9 mouse cellular contexts compared by ENCODE assay signal in the genomic region with DNA sequence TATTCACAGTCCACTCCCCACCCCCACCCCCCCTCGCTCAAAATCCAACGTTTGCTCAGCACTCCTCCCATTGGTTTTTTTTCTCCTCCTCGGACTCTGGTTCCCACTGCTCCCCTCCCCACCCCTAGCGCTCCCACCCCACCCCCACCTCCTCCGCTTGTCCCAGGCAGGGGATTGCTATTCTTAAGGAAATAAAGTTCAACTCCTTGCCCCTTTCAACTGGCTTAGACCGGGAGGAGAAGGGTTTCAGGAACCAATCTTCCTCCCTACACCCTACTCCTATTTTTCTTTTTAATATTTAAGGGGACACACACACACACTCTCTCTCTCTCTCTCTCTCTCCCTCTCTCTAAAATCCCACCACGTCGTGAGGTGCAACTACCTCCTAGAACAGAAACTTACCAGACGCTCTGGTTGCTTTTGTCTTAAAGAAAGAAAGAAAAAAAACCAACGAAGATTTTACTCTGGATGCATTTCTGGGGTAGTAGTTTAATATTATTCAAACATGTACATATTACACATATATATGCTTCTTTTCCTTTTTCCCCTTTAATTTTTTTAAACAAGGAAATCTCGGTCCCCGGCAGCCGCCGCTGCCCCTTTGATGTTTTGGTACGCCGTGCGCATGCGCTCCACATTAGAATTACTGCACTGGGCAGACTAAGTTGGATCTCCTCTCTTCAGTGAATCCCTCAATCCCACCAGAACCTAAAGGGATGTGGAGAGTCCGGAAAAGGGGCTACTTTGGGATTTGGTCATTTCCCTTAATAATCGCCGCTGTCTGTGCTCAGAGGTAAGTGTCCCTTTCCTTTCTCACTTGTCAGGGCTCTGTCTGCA. TPM values are rescaled to one million over a fixed set of nuclear protein-coding genes. Genes with fewer than 3 reads are reported as not detected.
DNase-seq lines count a peak whose midpoint lies in the region; ATAC-seq and TF ChIP-seq lines count a peak whose summit lies in the region.
"Had no signal": no experiment of that assay in that cellular context is flagged by ENCODE, and none has a peak within 500 bp of the region (broad histone marks: within the 10 kb centered on the region; RNA-seq: fewer than 3 reads in every experiment).

No protein-coding gene starts in this region.

- ATAC-seq in embryonic facial prominence, embryonic 14.5 days (ENCODE audit: low read depth): 0 out of 2 replicates have a peak, but pooled peaks have one; percentile 37
- peak; percentile 57 for ATAC-seq in midbrain, embryonic 13.5 days
- no peak for ATAC-seq in megakaryocyte-erythroid progenitor cell, adult 5-6 weeks (replicated peaks; ENCODE audit: low FRiP score, low TSS enrichment, poor library complexity, severe bottlenecking)

- in situ Hi-C loops in ES-E14 (cut with MboI; ENCODE audit: low sequenced_read_pairs in 2 of 2, unreplicated experiment in 2 of 2): no loop called here

- under 1% methylated on average over 21 of the region's 21 CpGs for WGBS in embryonic facial prominence, embryonic 14.5 days
- WGBS in hindbrain, embryonic 10.5 days: under 1% methylated on average over 21 of the region's 21 CpGs
- under 1% methylated on average over 21 of the region's 21 CpGs for WGBS in midbrain, embryonic 13.5 days

- DNase-seq in ES-E14 (ENCODE audit: low read depth, low spot score): peak; percentile 27
- DNase-seq in adrenal gland, postnatal 25 days: peak; percentile 66
- DNase-seq in embryonic facial prominence, embryonic 14.5 days (ENCODE audit: low spot score): peak; percentile 66
- peak; percentile 65 for DNase-seq in hindbrain, embryonic 10.5 days (ENCODE audit: low spot score)
- peak; percentile 34 to 56 for DNase-seq in left cerebral cortex, adult 8-10 months (ENCODE audit: low spot score in 2 of 2)
- peak; percentile 9 for DNase-seq in testis, postnatal 14 days (ENCODE audit: low spot score)

- no peak overlapping the region for H3K9ac ChIP-seq in ES-E14 (ENCODE audit: insufficient read depth, low read depth, low read length, poor library complexity, severe bottlenecking)
- H3K9ac ChIP-seq in embryonic facial prominence, embryonic 14.5 days (ENCODE audit: low read depth, low read length): peak overlapping the region; percentile 62
- H3K9ac ChIP-seq in midbrain, embryonic 13.5 days (replicated peaks): peak overlapping the region; percentile 75

- no peak overlapping the region for H3K27ac ChIP-seq in ES-E14 (ENCODE audit: insufficient read depth, low read depth, low read length, poor library complexity, severe bottlenecking)
- no peak overlapping the region for H3K27ac ChIP-seq in embryonic facial prominence, embryonic 14.5 days (replicated peaks; ENCODE audit: low read depth, low read length)
- peak overlapping the region; percentile 86 for H3K27ac ChIP-seq in hindbrain, embryonic 10.5 days
- H3K27ac ChIP-seq in midbrain, embryonic 13.5 days: peak overlapping the region; percentile 91

- no peaks in the 10 kb centered on the region for H3K9me3 ChIP-seq in ES-E14 (ENCODE audit: control insufficient read depth, insufficient read depth, low read depth, low read length)
- no peaks in the 10 kb centered on the region for H3K9me3 ChIP-seq in embryonic facial prominence, embryonic 14.5 days (ENCODE audit: control insufficient read depth, low read length)
- no peaks in the 10 kb centered on the region for H3K9me3 ChIP-seq in hindbrain, embryonic 10.5 days
- H3K9me3 ChIP-seq in midbrain, embryonic 13.5 days: no peaks in the 10 kb centered on the region

- no peaks in the 10 kb centered on the region; a peak in 1 of 4 replicates for H3K4me1 ChIP-seq in ES-E14 (ENCODE audit: control insufficient read depth in 2 of 2, insufficient read depth in 2 of 2, low read length in 2 of 2, poor library complexity in 1 of 2)
- no peaks in the 10 kb centered on the region for H3K4me1 ChIP-seq in embryonic facial prominence, embryonic 14.5 days (ENCODE audit: control insufficient read depth, insufficient read depth, low read length)
- H3K4me1 ChIP-seq in hindbrain, embryonic 10.5 days (replicated peaks): peaks cover 14% of the 10 kb centered on the region; the same call in 1 of the 2 replicates
- peaks cover 30% of the 10 kb centered on the region for H3K4me1 ChIP-seq in midbrain, embryonic 13.5 days (replicated peaks)

- no peaks in the 10 kb centered on the region for H3K36me3 ChIP-seq in ES-E14 (ENCODE audit: control insufficient read depth, insufficient read depth, low read length, poor library complexity, severe bottlenecking)
- H3K36me3 ChIP-seq in embryonic facial prominence, embryonic 14.5 days (ENCODE audit: control insufficient read depth, insufficient read depth, low read length): no peaks in the 10 kb centered on the region
- H3K36me3 ChIP-seq in hindbrain, embryonic 10.5 days: no peaks in the 10 kb centered on the region
- no peaks in the 10 kb centered on the region for H3K36me3 ChIP-seq in midbrain, embryonic 13.5 days

- peak overlapping the region; percentile 57 to 76 for H3K4me3 ChIP-seq in ES-E14 (ENCODE audit: insufficient read depth in 1 of 2, low read depth in 1 of 2, low read length in 2 of 2, poor library complexity in 1 of 2, severe bottlenecking in 1 of 2)
- H3K4me3 ChIP-seq in embryonic facial prominence, embryonic 14.5 days (ENCODE audit: low read depth, low read length): peak overlapping the region; percentile 45
- H3K4me3 ChIP-seq in hindbrain, embryonic 10.5 days: peak overlapping the region; percentile 68
- H3K4me3 ChIP-seq in midbrain, embryonic 13.5 days (replicated peaks): peak overlapping the region; percentile 63
- H3K4me3 ChIP-seq: erythroblast, embryonic 14.5 days had no signal

- H3K4me2 ChIP-seq in embryonic facial prominence, embryonic 14.5 days (ENCODE audit: low read depth, low read length): peak overlapping the region; percentile 82
- peak overlapping the region; percentile 72 for H3K4me2 ChIP-seq in midbrain, embryonic 13.5 days (replicated peaks)

- peaks cover 6% of the 10 kb centered on the region for H3K27me3 ChIP-seq in embryonic facial prominence, embryonic 14.5 days (replicated peaks; ENCODE audit: control insufficient read depth, insufficient read depth, low read length)
- H3K27me3 ChIP-seq in hindbrain, embryonic 10.5 days (ENCODE audit: insufficient read depth, poor library complexity, severe bottlenecking): peaks cover 8% of the 10 kb centered on the region; the same call in 1 of the 2 replicates
- H3K27me3 ChIP-seq in midbrain, embryonic 13.5 days: no peaks in the 10 kb centered on the region

TF ChIP-seq in ES-E14, 5 proteins besides CTCF, POLR2A, EP300 and RAD21:
- TF ChIP-seq CHD2 (IDR thresholded peaks at IDR 0.05; ENCODE audit: low read depth, low read length) (no peak), ZC3H11A (IDR thresholded peaks at IDR 0.05; ENCODE audit: borderline replicate concordance, low read depth, low read length) (no peak), MAFK (IDR thresholded peaks at IDR 0.05; ENCODE audit: insufficient read depth, low read depth, low read length) (no peak), ZNF384 (IDR thresholded peaks at IDR 0.05; ENCODE audit: low read depth, low read length) (no peak), HCFC1 (IDR thresholded peaks at IDR 0.05; ENCODE audit: borderline replicate concordance, insufficient read depth, low read length) (no peak)

RNA-seq across cellular contexts. Expression of gene Gabrb2, which starts 1.3 kb away (rescaled TPM):
- 0.05 and 0.13 TPM in 2 replicates for total RNA-seq in ES-E14 (2012; rRNA removed)
- total RNA-seq in adrenal gland, postnatal 25 days (2021): 0.36 and 0.38 TPM in 2 replicates
- 1.6 TPM in 2 replicates for polyA plus RNA-seq in embryonic facial prominence, embryonic 14.5 days (2014; fragmentation: Nextera tagmentation; extraction: Ambion mirVana)
- 2.7 and 3.7 TPM in 2 replicates for polyA plus RNA-seq in hindbrain, embryonic 10.5 days (2016; fragmentation: Nextera tagmentation; extraction: Ambion mirVana)
- 100 to 1,000 TPM; 172 to 203 (median 188) TPM for total RNA-seq in left cerebral cortex, adult 8-10 months (2022)
- polyA plus RNA-seq in midbrain, embryonic 13.5 days (2015; fragmentation: Nextera tagmentation; extraction: Ambion mirVana): 30.6 and 35.0 TPM in 2 replicates
- not detected in 2 replicates for total RNA-seq in megakaryocyte-erythroid progenitor cell, adult 5-6 weeks (2014; fragmentation: Nextera tagmentation)
- not detected in 2 replicates for total RNA-seq in megakaryocyte-erythroid progenitor cell, adult 5-6 weeks (2017)
- polyA plus RNA-seq: erythroblast, embryonic 14.5 days had no signal

Comparison
In these comparisons a context has a peak if more than half of its experiments do, and no peak if none do; other contexts are left out.
1. DNase-seq: peak in every context shown above with its lines; median percentile 66 in adrenal gland, postnatal 25 days; 66 in embryonic facial prominence, embryonic 14.5 days; 65 in hindbrain, embryonic 10.5 days; 45 in left cerebral cortex, adult 8-10 months; 27 in ES-E14; 9 in testis, postnatal 14 days.
2. H3K27ac ChIP-seq: peak in hindbrain, embryonic 10.5 days (single experiment) and midbrain, embryonic 13.5 days (single experiment); none in ES-E14 (single experiment) and embryonic facial prominence, embryonic 14.5 days (single experiment).
3. RNA of gene Gabrb2, which starts 1.3 kb away (total RNA-seq): 172 to 203 TPM in left cerebral cortex, adult 8-10 months; 0.36 to 0.38 TPM in adrenal gland, postnatal 25 days, 0.05 to 0.13 TPM in ES-E14 and not detected in megakaryocyte-erythroid progenitor cell, adult 5-6 weeks; every median in the first group is over 100 times any median in the second.
4. Peak in every context shown above with its lines, with median percentiles within 50 percentile points of each other: H3K4me3 ChIP-seq.